Mouse (Mus musculus) gastrocnemius, adult 18-20 months (tissue): ENCODE results near the gene Rrp15. TPM values are rescaled to one million over a fixed set of nuclear protein-coding genes. Genes with fewer than 3 reads are reported as not detected.
"Not testable (repeated sequence)": the region's sequence is repeated elsewhere in the genome, so short reads cannot be mapped to it uniquely, and the experiment has no call there.

Experiments
- DNase-seq: peaks from one replicate; pipeline ENCODE4 v3.0.0; 2021; ENCODE audit warnings: low spot score
- long read RNA-seq, 2 experiments: library from polyadenylated mRNA; stranded (forward); transcript quantifications; one replicate each; pipeline ENCODE4 v2.0.0; 2021
- total RNA-seq, 2 experiments: library from RNA; stranded (reverse); gene quantifications; 2 replicates each; pipeline ENCODE4 v1.2.3; 2021

The Rrp15 gene
- 10 to 100 TPM; 10.2 to 12.6 TPM for total RNA-seq
- long read RNA-seq, experiment 1, transcript Rrp15-201 (5 exons, 1,321 nt), result major isoform, 20 of 22 reads
- long read RNA-seq, experiment 1, partial matches to known transcripts, result 2 of 22 reads
- long read RNA-seq, experiment 1, other reads (novel, unspliced or antisense), result 0 of 22 reads
- long read RNA-seq, experiment 2, transcript Rrp15-201 (5 exons, 1,321 nt), result major isoform, 15 of 16 reads
- long read RNA-seq, experiment 2, partial matches to known transcripts, result 0 of 16 reads
- long read RNA-seq, experiment 2, other reads (novel, unspliced or antisense), result 1 of 16 reads

GRCm38 (mm10) chr1:186748724-186749653 is at the start of gene Rrp15:
TSS of gene Rrp15 (minus strand) at chr1:186749358.
- peak; percentile 87 for DNase-seq

- no peak for DNase-seq
These were observed 48.8 kb upstream of the Rrp15 start for GRCm38 (mm10) chr1:186797991-186798390.

GRCm38 (mm10) chr1:186785359-186785758 is 36.2 kb upstream of the Rrp15 start:
- no peak for DNase-seq

GRCm38 (mm10) chr1:186780826-186781225 is 31.7 kb upstream of the Rrp15 start:
- DNase-seq, result no peak

GRCm38 (mm10) chr1:186773124-186773523 is 24.0 kb upstream of the Rrp15 start:
- DNase-seq, result no peak

GRCm38 (mm10) chr1:186772547-186773077 is 23.5 kb upstream of the Rrp15 start:
- DNase-seq, result no peak

GRCm38 (mm10) chr1:186772005-186772404 is 22.8 kb upstream of the Rrp15 start:
- no peak for DNase-seq

- DNase-seq, result no peak
These were observed 21.5 kb upstream of the Rrp15 start for GRCm38 (mm10) chr1:186770659-186771058.

GRCm38 (mm10) chr1:186768392-186768791 is 19.2 kb upstream of the Rrp15 start:
- no peak for DNase-seq

- DNase-seq, result not testable (repeated sequence)
These were observed 14.3 kb upstream of the Rrp15 start for GRCm38 (mm10) chr1:186763451-186763850.

- no peak for DNase-seq
These were observed 621 bp upstream of the Rrp15 start for GRCm38 (mm10) chr1:186749675-186750283.

- DNase-seq, result no peak
These were observed 9.3 kb downstream of the Rrp15 start for GRCm38 (mm10) chr1:186739828-186740227.

GRCm38 (mm10) chr1:186735537-186735936 is 13.6 kb downstream of the Rrp15 start:
- DNase-seq, result no peak

GRCm38 (mm10) chr1:186733052-186733451 is 16.1 kb downstream of the Rrp15 start:
- no peak for DNase-seq

GRCm38 (mm10) chr1:186728778-186729177 is 20.4 kb downstream of the Rrp15 start:
- DNase-seq, result no peak

GRCm38 (mm10) chr1:186726117-186726516 is 23.0 kb downstream of the Rrp15 start:
- no peak for DNase-seq

GRCm38 (mm10) chr1:186722299-186722698 is 26.9 kb downstream of the Rrp15 start:
- DNase-seq, result no peak

GRCm38 (mm10) chr1:186721846-186722245 is 27.3 kb downstream of the Rrp15 start:
- peak; percentile 86 for DNase-seq

GRCm38 (mm10) chr1:186721166-186721565 is 28.0 kb downstream of the Rrp15 start:
- DNase-seq, result no peak

GRCm38 (mm10) chr1:186719708-186720107 is 29.4 kb downstream of the Rrp15 start:
- no peak for DNase-seq

GRCm38 (mm10) chr1:186718881-186719280 is 30.3 kb downstream of the Rrp15 start:
- DNase-seq, result no peak
